Mouse (Mus musculus) ovary, adult 18-20 months (tissue): ENCODE data around the gene Cdh15.

ENCODE experiments used
- DNase-seq: peaks from one replicate; pipeline ENCODE4 v3.0.0; 2022; ENCODE audit warnings: low spot score, mixed read lengths

Gene Cdh15

GRCm38 (mm10) chr8:122844161-122844560 lies 3.6 kb upstream of the Cdh15 start:
- DNase-seq, result no peak

GRCm38 (mm10) chr8:122845662-122846061 lies 2.1 kb upstream of the Cdh15 start:
- peak; percentile 33 for DNase-seq

GRCm38 (mm10) chr8:122849152-122849910 lies 1.6 kb downstream of the Cdh15 start:
- DNase-seq, result no peak

GRCm38 (mm10) chr8:122850641-122851240 lies 3.0 kb downstream of the Cdh15 start:
- no peak for DNase-seq

- peak; percentile 57 for DNase-seq
Measured at GRCm38 (mm10) chr8:122851692-122852545, 4.2 kb downstream of the Cdh15 start.

GRCm38 (mm10) chr8:122852546-122852905 lies 4.8 kb downstream of the Cdh15 start:
- no peak for DNase-seq

GRCm38 (mm10) chr8:122853340-122853771 lies 5.6 kb downstream of the Cdh15 start:
- DNase-seq, result no peak

- no peak for DNase-seq
Measured at GRCm38 (mm10) chr8:122854388-122854787, 6.6 kb downstream of the Cdh15 start.

- DNase-seq, result no peak
Measured at GRCm38 (mm10) chr8:122855123-122855522, 7.4 kb downstream of the Cdh15 start.

GRCm38 (mm10) chr8:122856288-122856687 lies 8.5 kb downstream of the Cdh15 start:
- DNase-seq, result no peak

- no peak for DNase-seq
Measured at GRCm38 (mm10) chr8:122859843-122860242, 12.1 kb downstream of the Cdh15 start.

- no peak for DNase-seq
Measured at GRCm38 (mm10) chr8:122864719-122865129, 17.0 kb downstream of the Cdh15 start.

GRCm38 (mm10) chr8:122865441-122865840 lies 17.7 kb downstream of the Cdh15 start:
- no peak for DNase-seq

GRCm38 (mm10) chr8:122866231-122866630 lies 18.5 kb downstream of the Cdh15 start:
- no peak for DNase-seq

GRCm38 (mm10) chr8:122867982-122868381 lies 20.2 kb downstream of the Cdh15 start:
- DNase-seq, result no peak

GRCm38 (mm10) chr8:122870377-122870863 lies 22.7 kb downstream of the Cdh15 start:
- no peak for DNase-seq

- DNase-seq, result no peak
Measured at GRCm38 (mm10) chr8:122871663-122872062, 23.9 kb downstream of the Cdh15 start.

- DNase-seq, result no peak
Measured at GRCm38 (mm10) chr8:122873171-122873570, 25.4 kb downstream of the Cdh15 start.

- no peak for DNase-seq
Measured at GRCm38 (mm10) chr8:122875186-122875585, 27.4 kb downstream of the Cdh15 start.

- DNase-seq, result no peak
Measured at GRCm38 (mm10) chr8:122878231-122878630, 30.5 kb downstream of the Cdh15 start.

- no peak for DNase-seq
Measured at GRCm38 (mm10) chr8:122880302-122880701, 32.5 kb downstream of the Cdh15 start.

- no peak for DNase-seq
Measured at GRCm38 (mm10) chr8:122883671-122884070, 35.9 kb downstream of the Cdh15 start.

GRCm38 (mm10) chr8:122891440-122891839 lies 43.7 kb downstream of the Cdh15 start:
- no peak for DNase-seq
